Mouse (Mus musculus): ENCODE data around the gene Gm10944. TPM values are rescaled to one million over a fixed set of nuclear protein-coding genes. Genes with fewer than 3 reads are reported as not detected.

Gm10944 gene
- not detected in 2 replicates for polyA plus RNA-seq (2012; rRNA removed)

DNA sequence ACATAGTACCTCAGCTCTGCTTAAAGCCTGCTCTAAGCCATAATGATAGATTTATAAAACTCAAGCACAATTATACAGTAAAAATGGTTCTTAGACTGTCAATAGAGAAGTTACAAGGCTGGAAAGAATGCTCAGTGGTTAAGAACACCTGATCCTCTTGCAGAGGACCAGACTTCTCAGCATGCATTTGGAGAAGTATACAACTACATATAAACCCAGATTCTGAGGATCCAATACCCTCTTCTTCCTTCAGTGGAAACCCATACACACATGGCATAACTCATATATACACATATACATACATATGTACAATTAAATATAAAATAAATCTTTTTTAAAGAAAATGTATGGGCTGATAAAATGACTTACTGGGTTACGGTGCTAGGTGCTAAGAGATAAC, at the start of gene Gm10944:
TSS of gene Gm10944 (plus strand) at position 301 of the 400 bp plus-strand sequence.

Other genes with a start within 250 kb of the Gm10944 start
- 0.06 and 0.15 TPM in 2 replicates for gene Adgb, start 209.0 kb upstream of the Gm10944 start, polyA plus RNA-seq (2012; rRNA removed)
- 18.6 and 19.6 TPM in 2 replicates for gene Rab32, start 123.1 kb upstream of the Gm10944 start, polyA plus RNA-seq (2012; rRNA removed)

Measured in colon, adult 2 months (tissue).